In the genomic region with DNA sequence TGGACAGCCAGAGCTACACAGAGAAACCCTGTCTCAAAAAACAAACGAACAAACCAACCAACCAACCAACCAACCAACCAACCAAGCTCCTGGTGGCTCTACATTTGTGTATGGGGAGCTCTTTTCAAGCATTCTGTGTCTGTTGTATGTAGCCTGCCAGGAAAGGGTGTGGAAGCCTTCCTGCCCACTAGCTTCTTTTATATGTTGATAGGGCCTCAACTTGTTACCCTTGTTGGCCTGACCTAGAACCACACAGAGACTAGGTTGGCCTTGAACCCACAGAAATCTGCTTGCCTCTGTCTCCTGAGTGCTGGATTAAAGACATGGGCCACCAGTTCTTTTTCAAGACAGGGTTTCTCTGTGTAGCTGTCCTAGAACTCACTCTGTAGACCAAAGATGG, we compare ENCODE assay signal across 16 mouse cellular contexts.
DNase-seq lines count a peak whose midpoint lies in the region.
"Had no signal": no experiment of that assay in that cellular context is flagged by ENCODE, and none has a peak within 500 bp of the region (broad histone marks: within the 10 kb centered on the region; RNA-seq: fewer than 3 reads in every experiment).

No protein-coding gene starts in this region.

- peak; percentile 5 for DNase-seq in testis, postnatal 10 days (ENCODE audit: low spot score)
- DNase-seq in testis, postnatal 14 days (ENCODE audit: low spot score), result no peak
- peak; percentile 83 for DNase-seq in R1 (ENCODE audit: low read depth, low spot score)
- no peak for DNase-seq in kidney, postnatal 4 days
- no peak for DNase-seq in natural killer cell, adult 2 months (ENCODE audit: low spot score in 2 of 2)
- DNase-seq: adrenal gland, adult 2 months; adrenal gland, postnatal 10 days; adrenal gland, postnatal 25 days; B cell, adult 2 months; cerebellum, adult 11 months; cerebellum, adult 18-20 months; cerebellum, adult 8-10 months; cerebellum, adult 9-11 months; cerebellum, postnatal 14 days; cerebellum, postnatal 36 days; embryo, embryonic 11 days had no signal

Comparison
In these comparisons a context has a peak if more than half of its experiments do, and no peak if none do; other contexts are left out.
1. DNase-seq: peak in testis, postnatal 10 days (single experiment) and R1 (single experiment); none in testis, postnatal 14 days (single experiment), kidney, postnatal 4 days (0 of 2) and natural killer cell, adult 2 months (0 of 2).